Mouse (Mus musculus) liver, embryonic 15.5 days (tissue): Measurements from ENCODE around the gene Add3. TPM values are rescaled to one million over a fixed set of nuclear protein-coding genes. Genes with fewer than 3 reads are reported as not detected.

Source experiments
- ATAC-seq: fragments of 200-750 bp; cut with Nextera tagmentation; 2 replicates; pipeline ENCODE4 v1.8.0; 2017; ENCODE audit warnings: moderate number of reproducible peaks, mild to moderate bottlenecking, moderate library complexity; ENCODE audit not compliant: insufficient read depth
- H3K27ac ChIP-seq: fragments of 300-500 bp; sonication (generic); replicated peaks from 2 replicates; pipeline ENCODE4 v1.5.1; 2015; ENCODE audit warnings: mild to moderate bottlenecking, inconsistent platforms
- H3K27me3 ChIP-seq: fragments of 300-500 bp; sonication (generic); 2 replicates; pipeline ENCODE4 v1.6.1; 2015; ENCODE audit warnings: mild to moderate bottlenecking, inconsistent platforms
- H3K36me3 ChIP-seq: fragments of 300-500 bp; sonication (generic); replicated peaks from 2 replicates; pipeline ENCODE4 v1.6.1; 2015; ENCODE audit warnings: moderate library complexity, mild to moderate bottlenecking, inconsistent platforms
- H3K4me1 ChIP-seq: fragments of 300-500 bp; sonication (generic); replicated peaks from 2 replicates; pipeline ENCODE4 v1.6.1; 2015; ENCODE audit warnings: inconsistent platforms
- H3K4me2 ChIP-seq: fragments of 300-500 bp; sonication (generic); 2 replicates; pipeline ENCODE4 v1.6.1; 2015; ENCODE audit warnings: moderate library complexity, mild to moderate bottlenecking, inconsistent platforms
- H3K4me3 ChIP-seq: fragments of 300-500 bp; sonication (generic); replicated peaks from 2 replicates; pipeline ENCODE4 v1.5.1; 2015; ENCODE audit warnings: mild to moderate bottlenecking, inconsistent platforms
- H3K9ac ChIP-seq: fragments of 300-500 bp; sonication (generic); 2 replicates; pipeline ENCODE4 v1.6.1; 2015; ENCODE audit warnings: moderate library complexity, mild to moderate bottlenecking, inconsistent platforms
- H3K9me3 ChIP-seq: fragments of 300-500 bp; sonication (generic); replicated peaks from 2 replicates; pipeline ENCODE4 v1.6.1; 2016; ENCODE audit warnings: inconsistent platforms
- WGBS: fragments of 180-500 bp; shearing (Covaris S2); methylation state at CpG from one replicate; pipeline ENCODE4 v1.1.7; 2015; ENCODE audit warnings: mixed read lengths; ENCODE audit not compliant: insufficient replicate concordance; 5-methylcytosine and 5-hydroxymethylcytosine counted together
- polyA plus RNA-seq: library from polyadenylated mRNA; unstranded; fragments of >200 nt; fragmentation: Nextera tagmentation; extraction: Ambion mirVana; gene quantifications from 2 replicates; pipeline ENCODE4 v1.2.1, GENCODE M21; 2015

The Add3 gene
- polyA plus RNA-seq, 1 experiment from 2014 or later: 26.2 TPM

DNA sequence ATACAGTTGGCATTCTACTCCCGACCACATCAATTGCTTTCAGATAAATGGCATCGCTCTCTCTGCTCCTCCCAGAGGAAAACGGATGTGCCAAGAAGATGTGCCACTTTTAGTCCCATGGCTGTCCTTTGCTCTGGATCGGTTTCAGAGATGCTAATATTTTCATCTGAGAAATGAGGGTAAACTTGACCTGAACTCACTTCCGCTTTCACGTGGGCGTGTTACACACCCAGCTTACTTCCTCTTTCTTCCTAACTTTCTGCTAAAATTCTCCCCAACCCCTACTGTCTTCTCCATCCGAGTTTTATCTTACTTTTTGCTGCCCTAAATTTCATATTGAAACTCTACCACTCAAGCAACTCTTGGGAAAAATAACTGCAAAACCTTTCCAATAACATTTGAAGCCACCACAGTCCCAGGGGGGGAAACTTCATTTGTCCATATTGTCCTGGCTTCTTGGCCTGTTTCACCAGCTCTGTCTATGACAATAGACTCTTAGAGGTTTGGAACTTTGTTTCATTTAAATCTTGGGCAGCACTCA is 20.9 kb upstream of the Add3 start:
- Histone ChIP-seq H3K4me3 (no peak overlapping the region), H3K27me3 (no peaks in the 10 kb centered on the region), H3K36me3 (no peaks in the 10 kb centered on the region), H3K27ac (no peak overlapping the region), H3K9me3 (no peaks in the 10 kb centered on the region), H3K9ac (no peak overlapping the region), H3K4me1 (no peaks in the 10 kb centered on the region), H3K4me2 (no peak overlapping the region)
- no peak for ATAC-seq
- 38% methylated on average over 8 of the region's 8 CpGs for WGBS

DNA sequence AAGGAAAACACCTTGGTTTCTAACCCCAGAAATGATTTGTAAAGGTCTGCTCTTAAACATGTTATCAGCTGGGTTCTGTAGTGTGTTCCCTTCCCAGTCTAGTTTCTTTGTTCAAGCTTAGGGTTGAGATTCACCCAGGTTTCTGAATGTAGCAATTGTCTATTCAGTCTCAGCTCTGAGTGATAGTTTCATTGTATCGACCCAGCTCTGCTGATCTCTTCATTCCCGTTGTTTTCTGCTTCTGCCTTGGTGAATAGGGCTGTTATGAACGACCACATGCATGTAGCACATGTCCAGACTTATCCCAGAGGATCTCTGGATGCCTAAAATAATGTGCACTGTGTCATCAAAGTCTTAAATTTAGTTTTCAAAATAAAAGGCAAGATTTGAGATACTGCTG is 19.8 kb upstream of the Add3 start:
- Histone ChIP-seq H3K4me2 (no peak overlapping the region), H3K4me1 (peaks cover 1% of the 10 kb centered on the region), H3K27ac (no peak overlapping the region), H3K9ac (no peak overlapping the region), H3K27me3 (no peaks in the 10 kb centered on the region), H3K4me3 (no peak overlapping the region), H3K9me3 (no peaks in the 10 kb centered on the region), H3K36me3 (no peaks in the 10 kb centered on the region)
- 63% methylated on average over 3 of the region's 3 CpGs for WGBS
- ATAC-seq: no peak

DNA sequence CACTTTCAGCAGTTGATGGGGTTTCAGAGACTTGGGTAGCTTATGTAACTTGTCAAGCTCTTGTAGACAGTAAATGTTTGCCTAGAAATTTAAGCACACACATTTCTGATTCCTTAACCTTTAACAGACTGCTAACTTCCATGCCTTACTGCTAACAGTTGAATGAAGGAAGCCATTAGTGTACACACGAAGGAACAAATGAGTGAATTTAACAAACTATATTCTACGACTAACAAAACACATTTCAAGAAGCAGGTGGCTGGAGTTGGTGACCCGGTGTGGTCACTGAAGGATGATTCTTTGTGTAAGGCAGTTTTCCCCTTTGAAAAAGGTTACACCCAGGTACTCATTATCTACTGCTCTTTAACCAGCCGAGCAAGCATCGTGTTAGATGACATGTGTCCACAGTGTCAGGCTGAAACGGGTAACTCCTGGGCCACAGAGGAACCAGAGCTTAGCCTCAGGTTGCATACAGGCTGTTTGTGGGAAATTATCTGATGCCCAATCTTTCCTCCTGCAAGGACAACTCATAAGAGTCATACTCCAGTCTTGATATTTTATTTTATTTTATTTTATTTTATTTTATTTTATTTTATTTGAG is 17.5 kb upstream of the Add3 start:
- Histone ChIP-seq H3K27me3 (no peaks in the 10 kb centered on the region), H3K36me3 (no peaks in the 10 kb centered on the region), H3K27ac (no peak overlapping the region), H3K9me3 (no peaks in the 10 kb centered on the region), H3K9ac (no peak overlapping the region), H3K4me1 (peaks cover 23% of the 10 kb centered on the region), H3K4me3 (no peak overlapping the region), H3K4me2 (no peak overlapping the region)
- ATAC-seq: no peak
- WGBS: 54% methylated on average over 6 of the region's 6 CpGs

DNA sequence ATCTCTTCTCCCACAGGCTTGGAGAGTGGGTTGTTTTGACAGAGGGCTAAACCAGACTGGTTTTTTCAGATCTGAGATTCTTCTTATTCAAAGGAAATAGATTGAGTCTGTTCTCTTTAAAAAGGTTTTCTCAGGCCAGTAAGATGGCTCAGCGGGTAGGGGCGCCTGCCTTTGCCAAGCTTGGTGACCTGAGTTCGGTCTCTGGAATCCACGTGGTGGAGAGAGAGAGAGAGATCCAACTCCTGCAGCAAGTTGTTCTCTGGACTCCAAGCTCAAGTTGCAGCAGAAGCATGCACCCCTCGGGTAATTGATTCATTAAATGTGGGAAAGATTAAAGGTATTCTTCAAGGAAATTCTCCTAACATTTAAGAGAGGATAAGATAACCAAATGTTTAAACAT is 16.9 kb upstream of the Add3 start:
- Histone ChIP-seq H3K4me1 (peaks cover 29% of the 10 kb centered on the region), H3K4me2 (no peak overlapping the region), H3K4me3 (no peak overlapping the region), H3K36me3 (no peaks in the 10 kb centered on the region), H3K27me3 (no peaks in the 10 kb centered on the region), H3K27ac (no peak overlapping the region), H3K9ac (no peak overlapping the region), H3K9me3 (no peaks in the 10 kb centered on the region)
- WGBS: 59% methylated on average over 5 of the region's 5 CpGs
- ATAC-seq: no peak

DNA sequence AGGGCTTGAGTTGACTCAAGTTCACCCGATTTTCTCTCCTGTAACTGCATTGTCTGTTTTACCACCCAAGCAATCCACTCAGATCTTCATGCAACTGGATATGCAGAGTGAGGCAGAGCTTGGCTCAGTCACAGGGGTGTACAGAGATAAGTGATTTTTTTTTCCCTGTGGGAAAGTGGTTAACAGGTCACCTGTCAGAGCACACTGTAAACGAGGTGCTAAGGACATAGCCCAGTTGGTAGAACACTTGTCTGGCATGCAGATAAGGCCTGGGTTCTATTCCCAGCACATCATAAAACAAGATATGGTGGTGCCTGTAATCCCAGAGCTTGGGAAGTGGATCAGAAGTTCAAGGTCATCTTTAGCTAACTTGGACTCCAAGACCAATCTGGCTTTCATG is 14.6 kb upstream of the Add3 start:
- Histone ChIP-seq H3K9me3 (no peaks in the 10 kb centered on the region), H3K4me2 (no peak overlapping the region), H3K4me3 (no peak overlapping the region), H3K9ac (no peak overlapping the region), H3K27ac (no peak overlapping the region), H3K36me3 (no peaks in the 10 kb centered on the region), H3K4me1 (peaks cover 44% of the 10 kb centered on the region), H3K27me3 (0 out of 2 replicates have a peak, but pooled peaks cover 12% of the 10 kb centered on the region)
- ATAC-seq: no peak
- WGBS: 32% methylated on average over 2 of the region's 2 CpGs

DNA sequence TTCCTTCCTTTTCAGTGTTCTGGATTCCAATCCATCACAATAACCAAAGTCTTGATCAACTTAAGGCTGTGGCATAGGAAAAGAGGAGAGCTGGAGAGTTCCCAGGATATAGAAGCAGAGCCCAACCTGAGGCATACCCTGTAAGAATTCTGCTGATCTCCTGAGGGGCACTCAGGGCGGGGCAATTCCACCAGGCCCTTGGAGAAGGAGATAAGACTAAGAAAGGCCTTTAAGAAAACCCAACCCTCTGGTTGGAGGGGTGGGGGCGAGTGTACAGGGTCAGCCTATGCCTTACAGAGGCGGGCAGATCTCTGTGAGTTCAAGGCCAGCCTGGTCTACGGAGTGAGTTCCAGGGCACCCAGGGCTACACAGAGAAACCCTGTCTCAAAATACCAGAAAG is 13.7 kb upstream of the Add3 start:
- H3K9ac ChIP-seq: no peak overlapping the region
- peak overlapping the region; percentile 28; the same call in 1 of the 2 replicates for H3K4me2 ChIP-seq
- 0 out of 2 replicates have a peak, but pooled peaks cover 12% of the 10 kb centered on the region for H3K27me3 ChIP-seq
- ATAC-seq: peak; percentile 51; the same call in 1 of the 2 replicates
- peak overlapping the region; percentile 29; the same call in 1 of the 2 replicates for H3K27ac ChIP-seq
- peaks cover 44% of the 10 kb centered on the region for H3K4me1 ChIP-seq
- H3K36me3 ChIP-seq: no peaks in the 10 kb centered on the region
- H3K4me3 ChIP-seq: no peak overlapping the region
- no peaks in the 10 kb centered on the region for H3K9me3 ChIP-seq
- 36% methylated on average over 4 of the region's 4 CpGs for WGBS

DNA sequence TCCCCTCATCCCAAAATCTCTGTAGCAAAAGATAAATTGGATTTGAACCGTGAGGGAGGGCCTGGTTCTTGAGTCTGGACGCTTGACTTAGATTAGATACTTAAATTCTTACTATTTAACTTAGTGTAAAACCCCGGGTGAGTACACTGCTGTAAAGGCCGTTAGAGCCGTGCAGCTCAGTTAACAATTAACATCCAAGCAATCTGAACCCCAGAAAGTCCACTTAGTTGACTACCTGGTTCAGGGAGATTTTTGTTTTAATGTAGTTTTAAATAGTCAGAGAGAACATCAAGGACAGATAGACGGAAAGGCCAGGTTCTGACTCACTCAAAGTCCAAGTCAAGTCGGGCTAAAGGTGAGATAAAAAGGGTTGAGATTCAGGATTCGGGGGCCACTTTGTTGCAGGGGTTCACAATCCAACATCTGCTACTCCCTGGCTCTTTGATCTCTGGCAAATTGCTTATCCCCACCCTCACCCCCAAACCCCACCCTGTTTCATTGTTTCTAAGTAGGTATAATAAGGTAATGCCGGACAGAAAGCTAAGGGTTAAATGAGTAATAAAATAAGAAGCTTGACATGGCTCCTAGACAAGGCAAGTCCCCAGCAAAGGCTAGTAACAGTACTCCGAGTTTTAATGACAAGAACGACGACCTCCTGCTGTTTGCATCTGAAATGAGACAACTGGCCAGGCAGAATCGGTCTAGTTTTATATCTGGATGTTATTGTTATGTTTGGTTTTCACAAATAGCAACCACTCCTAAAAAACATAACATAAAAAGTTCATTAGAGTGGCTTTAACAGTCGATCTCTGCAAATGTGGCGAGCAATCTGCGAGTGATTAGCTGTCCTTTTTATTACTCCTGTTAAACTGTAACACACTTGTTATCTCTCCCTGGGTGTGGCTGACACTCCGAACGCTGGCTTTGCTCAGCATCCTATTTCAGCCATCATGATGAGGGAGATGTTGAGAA is 12.6 kb upstream of the Add3 start:
- H3K27ac ChIP-seq: peak overlapping the region; percentile 51; the same call in 1 of the 2 replicates
- 0 out of 2 replicates have a peak, but pooled peaks cover 12% of the 10 kb centered on the region for H3K27me3 ChIP-seq
- H3K9me3 ChIP-seq: no peaks in the 10 kb centered on the region
- WGBS: 36% methylated on average over 18 of the region's 18 CpGs
- H3K4me1 ChIP-seq: peaks cover 44% of the 10 kb centered on the region
- no peak overlapping the region for H3K9ac ChIP-seq
- no peak overlapping the region for H3K4me3 ChIP-seq
- H3K4me2 ChIP-seq: peak overlapping the region; percentile 27; the same call in 1 of the 2 replicates
- no peaks in the 10 kb centered on the region for H3K36me3 ChIP-seq
- ATAC-seq: no peak

DNA sequence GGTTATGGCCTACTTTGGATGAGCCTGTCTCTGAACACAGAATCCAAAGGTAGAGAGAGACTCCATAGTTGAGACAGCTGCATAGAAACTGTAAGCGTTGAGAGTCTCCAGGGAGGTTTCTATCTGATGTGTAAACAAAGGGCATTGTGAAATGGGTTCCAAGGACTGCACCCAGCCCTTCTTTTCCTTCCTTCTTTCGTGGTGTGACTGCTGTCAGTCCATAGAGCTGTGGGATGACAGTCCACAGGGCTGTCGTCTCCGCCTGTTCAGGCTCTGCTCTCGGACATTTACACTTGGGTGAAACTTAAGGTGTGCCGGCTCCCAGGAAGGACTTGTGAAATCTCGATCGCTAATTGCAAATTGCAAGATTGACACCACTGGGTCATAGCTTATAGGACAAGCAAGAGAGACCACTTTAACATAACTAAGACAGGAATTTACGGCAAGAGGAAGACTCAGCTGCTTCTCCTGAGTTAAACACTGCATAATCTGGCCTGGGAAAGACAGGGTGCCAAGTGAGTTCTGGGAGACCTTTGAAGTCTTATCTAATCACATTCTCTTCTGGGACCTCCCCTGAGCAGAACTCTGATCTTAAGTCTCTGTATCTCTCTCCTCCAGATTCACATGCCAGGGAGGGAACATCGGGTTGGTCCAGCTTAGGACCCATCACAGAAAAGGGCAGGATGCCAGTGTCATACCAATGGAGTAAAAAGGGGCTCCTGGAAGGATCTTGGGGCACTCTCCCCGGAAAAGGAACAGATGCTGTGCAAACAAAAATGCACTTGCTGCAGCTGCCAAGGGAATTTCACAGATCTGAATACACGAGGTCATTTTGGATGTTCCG is 11.5 kb upstream of the Add3 start:
- H3K4me2 ChIP-seq: peak overlapping the region; percentile 27
- H3K27me3 ChIP-seq: 0 out of 2 replicates have a peak, but pooled peaks cover 12% of the 10 kb centered on the region
- no peak overlapping the region for H3K4me3 ChIP-seq
- H3K4me1 ChIP-seq: peaks cover 44% of the 10 kb centered on the region
- H3K27ac ChIP-seq: 0 out of 2 replicates have a peak overlapping the region, but pooled peaks have one; percentile 51
- WGBS: 16% methylated on average over 13 of the region's 13 CpGs
- no peak overlapping the region for H3K9ac ChIP-seq
- H3K9me3 ChIP-seq: no peaks in the 10 kb centered on the region
- no peak for ATAC-seq
- no peaks in the 10 kb centered on the region for H3K36me3 ChIP-seq

DNA sequence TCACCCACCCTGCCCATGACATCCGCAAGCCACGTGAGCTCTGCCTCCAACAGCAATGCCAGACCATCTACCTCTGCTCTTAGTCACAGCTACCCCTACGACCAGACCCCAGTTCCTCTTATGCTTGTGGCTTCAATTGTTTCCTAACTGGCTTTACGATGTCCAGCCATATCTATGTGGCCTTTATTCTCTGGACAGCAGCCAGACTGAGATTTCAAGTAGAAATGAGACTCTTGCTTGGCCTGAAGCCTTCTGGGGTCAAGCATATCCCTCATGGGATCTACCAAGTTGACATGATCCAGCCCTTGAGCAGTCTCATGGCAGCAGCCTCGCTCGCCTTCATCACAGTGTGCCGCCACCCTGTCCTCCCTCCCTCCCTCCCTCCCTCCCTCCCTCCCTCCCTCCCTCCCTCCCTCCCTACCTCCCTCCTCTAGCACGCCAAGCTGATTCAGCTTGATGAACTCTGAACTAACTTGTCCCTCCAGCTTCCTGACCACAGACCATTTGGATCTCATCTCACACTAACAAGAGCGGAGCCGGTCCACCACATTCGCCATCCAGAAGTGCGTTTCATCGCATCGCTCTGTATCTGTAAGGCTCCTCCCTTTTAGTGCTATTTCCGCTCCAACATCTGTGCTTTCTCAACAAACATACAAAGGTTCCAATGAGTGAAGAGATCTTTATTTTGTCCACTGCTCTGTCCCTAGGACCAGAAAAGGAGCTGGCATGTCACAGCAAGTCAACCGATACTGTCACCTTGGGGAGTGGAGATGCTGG is 9.7 kb upstream of the Add3 start:
- Histone ChIP-seq H3K36me3 (no peaks in the 10 kb centered on the region), H3K4me1 (peaks cover 41% of the 10 kb centered on the region), H3K27me3 (0 out of 2 replicates have a peak, but pooled peaks cover 12% of the 10 kb centered on the region), H3K4me2 (no peak overlapping the region), H3K27ac (no peak overlapping the region), H3K4me3 (no peak overlapping the region), H3K9ac (no peak overlapping the region), H3K9me3 (no peaks in the 10 kb centered on the region)
- WGBS: 77% methylated on average over 16 of the region's 16 CpGs
- ATAC-seq: no peak

DNA sequence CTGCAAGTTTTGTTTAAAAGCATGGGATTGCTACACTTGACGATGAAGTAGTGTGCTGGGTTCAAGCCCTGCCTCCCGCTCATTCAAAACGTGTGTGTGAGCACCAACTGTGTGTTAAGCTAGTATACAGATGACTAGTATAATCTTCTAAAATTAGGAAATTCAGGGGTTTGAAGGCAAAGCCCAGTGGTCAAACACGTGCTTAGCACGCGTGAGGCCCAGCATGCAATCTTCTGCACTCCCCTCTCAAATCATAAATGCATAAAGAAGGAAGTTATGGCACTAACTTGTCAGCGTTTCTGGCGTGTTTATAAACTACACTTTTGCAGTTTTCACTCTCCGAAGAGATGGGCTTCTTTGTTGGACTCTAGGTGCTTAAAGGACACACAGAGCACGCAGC is 7.8 kb upstream of the Add3 start:
- no peak overlapping the region for H3K4me3 ChIP-seq
- peaks cover 12% of the 10 kb centered on the region; the same call in 1 of the 2 replicates for H3K27me3 ChIP-seq
- ATAC-seq: no peak
- no peak overlapping the region for H3K9ac ChIP-seq
- H3K36me3 ChIP-seq: no peaks in the 10 kb centered on the region
- no peak overlapping the region for H3K27ac ChIP-seq
- peaks cover 23% of the 10 kb centered on the region for H3K4me1 ChIP-seq
- 72% methylated on average over 10 of the region's 10 CpGs for WGBS
- H3K4me2 ChIP-seq: no peak overlapping the region
- no peaks in the 10 kb centered on the region for H3K9me3 ChIP-seq
